Mouse (Mus musculus): ENCODE data around the gene Cpd.
A peak's percentile ranks its signal among the peaks of the same experiment; 100 is the strongest.
"Not testable (repeated sequence)": the region's sequence is repeated elsewhere in the genome, so short reads cannot be mapped to it uniquely, and the experiment has no call there.

Cpd gene

DNA sequence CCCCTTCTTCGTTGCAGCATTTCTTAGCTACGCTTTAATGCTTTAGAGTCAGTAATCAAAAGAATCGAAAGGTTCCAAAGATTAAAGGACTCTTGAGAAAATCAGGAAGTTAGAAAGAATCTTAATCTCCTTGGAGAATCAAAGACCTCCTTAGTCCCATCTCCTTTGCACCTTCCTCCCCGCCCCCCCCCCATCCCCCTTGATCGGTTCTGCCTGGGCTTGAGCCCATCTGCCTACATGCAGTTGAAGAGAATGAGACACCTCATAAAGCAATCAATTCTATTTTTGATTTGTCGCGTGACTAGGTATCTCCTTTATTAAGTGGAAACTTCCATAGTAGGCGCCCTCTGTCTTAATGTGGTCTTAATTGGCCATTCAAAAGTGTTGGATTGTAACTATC, 536 bp upstream of the Cpd start:
- no peak for DNase-seq (ENCODE audit: low spot score in 2 of 2)

- DNase-seq (ENCODE audit: low spot score in 2 of 2): peak; percentile 12 to 56
These were observed 574 bp downstream of the Cpd start for GRCm38 (mm10) chr11:76846011-76846877.

DNA sequence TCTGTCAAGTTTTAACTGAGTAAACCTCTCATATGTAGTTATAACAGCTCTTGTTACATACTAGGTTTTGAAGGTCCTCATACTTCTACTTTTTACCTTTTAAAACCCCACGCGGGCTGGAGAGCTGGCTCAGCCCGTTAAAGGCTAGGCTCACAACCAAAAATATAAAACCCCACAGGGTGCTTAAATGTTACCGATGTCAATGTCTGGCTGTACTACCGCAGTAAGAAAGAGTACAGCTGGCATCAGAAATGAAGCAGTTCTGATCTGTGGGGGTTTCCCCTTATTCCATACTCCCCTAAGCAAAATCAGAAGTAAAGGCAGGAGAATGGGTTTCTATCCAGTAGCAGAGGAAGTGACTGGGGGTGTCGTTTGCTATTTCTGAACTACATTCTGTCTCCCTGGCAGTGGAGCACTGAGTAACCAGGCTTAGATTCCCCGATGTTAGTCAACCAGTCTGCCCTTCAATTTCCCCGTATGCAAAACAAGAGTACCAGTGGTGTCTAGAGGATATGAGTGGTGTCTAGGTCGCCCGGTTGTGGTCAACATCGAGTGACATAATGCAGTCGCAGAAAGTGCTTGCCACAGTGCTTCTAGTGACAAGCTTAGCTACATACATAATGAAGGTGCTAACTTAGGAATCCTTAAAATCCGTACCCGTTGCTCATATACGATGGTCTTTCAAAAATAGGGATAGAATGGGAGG, 1.4 kb downstream of the Cpd start:
- no peak for DNase-seq (ENCODE audit: low spot score in 2 of 2)

GRCm38 (mm10) chr11:76838573-76838972, 8.2 kb downstream of the Cpd start:
- DNase-seq (ENCODE audit: low spot score in 2 of 2): no peak

- DNase-seq (ENCODE audit: low spot score in 2 of 2): no peak
These were observed 10.5 kb downstream of the Cpd start for GRCm38 (mm10) chr11:76836317-76836716.

DNA sequence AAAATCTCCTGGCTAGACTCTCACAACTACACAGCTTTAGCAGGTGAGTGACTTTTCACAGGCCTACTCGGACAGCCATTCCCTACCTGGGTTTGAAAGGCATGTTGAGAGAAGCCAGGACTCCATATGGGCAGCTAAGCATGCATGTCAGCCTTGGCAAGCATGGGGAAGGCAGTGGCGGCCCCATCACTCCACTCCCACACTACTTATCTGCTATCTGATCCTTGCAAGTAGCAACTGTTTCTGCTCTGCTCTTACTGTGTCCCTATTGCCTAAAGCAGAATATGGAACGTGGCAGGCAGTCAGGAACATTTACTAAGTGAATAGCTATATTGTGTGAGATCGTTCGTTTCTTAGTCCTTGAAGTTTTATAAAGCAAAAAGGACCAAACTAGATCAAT, 10.9 kb downstream of the Cpd start:
- DNase-seq (ENCODE audit: low spot score in 2 of 2): no peak

GRCm38 (mm10) chr11:76834665-76835064, 12.2 kb downstream of the Cpd start:
- no peak for DNase-seq (ENCODE audit: low spot score in 2 of 2)

DNA sequence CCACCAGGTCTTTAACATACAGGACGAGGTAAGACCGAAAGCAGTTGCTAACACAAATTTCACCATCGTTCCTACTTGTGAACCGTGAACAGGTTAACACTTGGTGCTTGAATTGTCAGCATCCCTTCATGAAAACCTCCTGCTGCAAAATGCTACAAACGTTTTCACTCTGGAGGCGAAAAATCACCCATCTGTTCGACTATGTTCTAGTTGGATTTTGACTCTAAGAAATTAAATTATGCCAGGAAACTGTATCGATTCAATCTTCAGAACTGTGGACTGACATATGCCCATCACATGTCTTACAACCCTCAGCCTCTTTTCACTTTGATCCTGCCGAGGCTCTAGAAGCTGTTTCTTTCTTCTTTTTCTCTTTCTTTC, 21.9 kb downstream of the Cpd start:
- no peak for DNase-seq (ENCODE audit: low spot score in 2 of 2)

- no peak for DNase-seq (ENCODE audit: low spot score in 2 of 2)
These were observed 22.5 kb downstream of the Cpd start for GRCm38 (mm10) chr11:76824238-76824884.

DNA sequence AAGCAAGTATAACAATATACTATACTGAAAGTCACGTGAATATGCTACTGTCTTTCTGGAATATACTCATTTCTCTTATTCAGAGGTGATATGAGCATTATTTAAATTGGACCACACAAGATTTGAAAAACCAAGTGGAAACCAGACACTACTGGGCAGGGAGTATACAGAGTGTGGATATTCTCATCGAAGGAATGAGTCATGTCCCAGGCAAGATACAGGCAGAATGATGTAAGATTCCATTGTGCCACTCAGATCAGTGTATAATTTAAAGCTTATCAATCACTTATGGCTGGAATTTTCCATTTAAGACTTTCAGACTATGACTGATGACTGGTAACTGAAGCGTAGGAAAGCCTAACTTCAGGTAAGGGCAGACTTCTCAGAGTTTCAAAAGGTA, 23.2 kb downstream of the Cpd start:
- DNase-seq (ENCODE audit: low spot score in 2 of 2): no peak

- no peak for DNase-seq (ENCODE audit: low spot score in 2 of 2)
These were observed 25.5 kb downstream of the Cpd start for GRCm38 (mm10) chr11:76821353-76821752.

DNA sequence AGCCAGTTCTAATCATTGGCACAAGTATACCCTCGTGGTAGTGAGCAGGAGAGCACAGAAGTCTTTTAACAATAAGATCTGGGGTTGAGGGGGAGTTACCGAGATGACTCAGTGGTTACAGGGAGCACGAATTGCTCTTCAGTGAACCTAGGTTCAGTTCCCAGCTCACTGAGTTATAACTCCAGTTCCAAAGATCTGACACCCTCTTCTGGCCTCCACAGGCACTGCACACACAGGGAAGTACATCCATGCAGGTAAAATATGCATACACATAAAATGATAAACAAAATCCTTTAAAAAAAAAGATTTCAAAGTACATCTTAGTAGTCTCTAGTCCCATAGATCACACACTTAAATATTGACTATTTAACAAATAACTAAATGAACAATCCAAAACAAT, 29.2 kb downstream of the Cpd start:
- no peak for DNase-seq (ENCODE audit: low spot score in 2 of 2)

DNA sequence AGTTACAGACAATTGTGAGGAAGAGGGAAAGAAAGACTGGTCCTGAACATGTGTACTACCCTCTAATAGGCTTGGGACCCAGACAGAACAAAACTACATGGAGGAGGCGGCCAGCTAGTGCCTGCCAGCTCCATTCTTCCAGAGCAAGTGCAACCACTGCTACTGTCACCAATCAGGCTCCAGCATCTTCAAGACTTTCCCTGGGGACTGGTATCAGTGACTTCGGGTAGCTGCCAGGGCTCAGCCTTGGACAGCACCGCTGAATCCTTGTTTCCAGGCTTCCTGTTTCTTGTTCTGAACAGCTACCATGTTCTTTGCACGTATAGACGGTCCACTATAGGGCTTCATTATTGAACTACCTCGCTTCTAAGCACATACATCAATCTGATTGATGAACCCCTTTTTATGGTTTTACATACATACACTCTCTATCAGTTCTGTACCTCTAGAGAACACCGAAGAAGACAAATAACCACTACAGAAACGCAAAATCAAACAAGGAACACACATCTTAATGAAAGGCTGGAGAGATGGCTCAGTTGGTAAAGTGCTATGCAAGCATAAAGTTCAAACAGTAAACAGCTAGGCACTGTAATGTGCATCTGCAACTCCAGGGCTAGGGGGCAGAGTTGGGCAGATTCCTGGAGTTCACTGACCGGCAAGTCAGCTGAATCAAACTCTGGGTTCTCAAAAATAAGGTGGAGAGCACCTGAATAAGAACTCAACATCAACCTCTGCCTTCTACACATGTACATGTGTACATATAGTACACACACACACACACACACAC, 35.9 kb downstream of the Cpd start:
- DNase-seq (ENCODE audit: low spot score in 2 of 2): no peak

DNA sequence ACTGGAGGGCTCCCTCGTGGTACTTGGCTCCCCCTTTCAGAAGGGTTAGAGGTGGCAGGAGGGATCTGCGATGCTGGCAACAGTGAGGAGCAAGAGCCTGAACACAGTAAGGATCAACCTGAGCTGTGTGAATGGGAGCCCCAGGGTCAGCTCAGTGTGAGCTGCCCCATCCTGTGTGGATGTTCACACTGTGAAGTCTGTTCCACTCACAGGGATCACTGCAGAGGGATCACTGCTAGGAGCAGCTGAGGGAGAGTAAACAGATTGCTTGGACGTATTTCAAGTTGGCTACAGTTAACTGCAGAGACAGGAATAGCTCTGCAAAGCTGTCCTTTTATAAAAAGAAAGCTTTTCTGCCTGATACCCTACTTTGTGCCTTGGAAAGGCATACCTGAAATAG, 37.4 kb downstream of the Cpd start:
- DNase-seq (ENCODE audit: low spot score in 2 of 2): no peak

- DNase-seq (ENCODE audit: low spot score in 2 of 2): no peak
These were observed 38.3 kb downstream of the Cpd start for GRCm38 (mm10) chr11:76808550-76808949.

DNA sequence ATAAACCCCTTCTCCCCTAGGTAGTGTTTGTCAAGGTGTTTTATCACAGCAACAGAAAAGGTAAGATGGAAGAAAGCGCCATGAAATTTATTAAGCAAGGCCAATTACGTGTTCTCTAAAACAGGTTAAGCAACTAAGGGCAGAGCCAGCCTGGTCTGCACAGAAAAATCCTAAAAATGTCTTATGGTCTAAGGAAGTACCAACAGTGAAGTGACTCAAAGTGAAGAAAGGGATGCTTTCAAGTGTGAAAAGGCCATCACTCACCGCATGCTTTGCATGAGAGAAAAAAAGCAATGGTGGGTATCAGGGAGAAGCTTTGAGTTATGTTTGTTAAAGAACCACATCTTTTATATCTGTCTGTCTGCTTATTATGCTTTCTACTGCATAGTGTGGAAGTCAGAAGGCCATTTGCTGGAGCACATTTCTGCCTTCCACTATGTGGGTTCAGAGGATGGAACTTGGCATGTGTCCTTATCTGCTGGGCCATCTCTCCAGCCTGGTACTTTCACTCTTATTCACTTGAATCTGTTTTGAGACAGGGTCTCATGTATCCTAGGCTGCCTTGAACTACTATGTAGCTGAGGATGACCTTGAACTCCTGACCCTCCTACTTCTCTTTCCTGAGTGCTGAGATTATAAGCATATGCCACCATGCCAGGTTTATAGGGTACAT, 39.7 kb downstream of the Cpd start:
- DNase-seq (ENCODE audit: low spot score in 2 of 2): no peak

- no peak for DNase-seq (ENCODE audit: low spot score in 2 of 2)
These were observed 40.8 kb downstream of the Cpd start for GRCm38 (mm10) chr11:76806026-76806425.

GRCm38 (mm10) chr11:76805072-76805471, 41.7 kb downstream of the Cpd start:
- DNase-seq (ENCODE audit: low spot score in 2 of 2): not testable (repeated sequence)

GRCm38 (mm10) chr11:76803266-76803665, 43.6 kb downstream of the Cpd start:
- DNase-seq (ENCODE audit: low spot score in 2 of 2): no peak

- DNase-seq (ENCODE audit: low spot score in 2 of 2): no peak
These were observed 49.6 kb downstream of the Cpd start for GRCm38 (mm10) chr11:76797236-76797635.

DNA sequence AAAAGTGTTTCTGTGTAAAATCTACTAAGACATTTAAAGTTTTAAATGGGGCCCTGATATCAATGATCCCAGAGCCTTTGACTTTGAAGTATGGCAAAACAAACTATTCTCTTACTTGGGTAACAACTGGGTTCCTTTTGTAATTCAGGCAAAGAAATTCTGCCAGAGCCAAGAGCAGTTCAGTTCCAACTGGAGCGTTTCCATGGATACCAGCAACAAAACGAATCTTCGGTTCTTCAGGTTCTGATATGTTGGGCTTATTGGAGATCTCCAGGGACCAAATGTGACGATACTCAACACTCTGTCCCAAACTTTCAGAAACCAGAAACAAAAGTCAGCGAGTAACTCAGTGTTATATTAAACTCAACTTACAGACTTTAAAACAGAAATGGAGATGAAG, 51.5 kb downstream of the Cpd start:
- DNase-seq (ENCODE audit: low spot score in 2 of 2): no peak
